Mouse (Mus musculus): ENCODE measurements around the gene Lgals1.
"Not testable (repeated sequence)": the region's sequence is repeated elsewhere in the genome, so short reads cannot be mapped to it uniquely, and the experiment has no call there.

Gene Lgals1

GRCm38 (mm10) chr15:78926021-78926919 is at the start of gene Lgals1:
TSS of gene Lgals1 (plus strand) at chr15:78926725.
- DNase-seq (ENCODE audit: low read depth, low spot score), result no peak

GRCm38 (mm10) chr15:78876991-78877809 is 49.3 kb upstream of the Lgals1 start, which contains the start of gene Gga1:
TSS of gene Gga1 (plus strand) at chr15:78877190.
- peak; percentile 98 for DNase-seq (ENCODE audit: low read depth, low spot score)

GRCm38 (mm10) chr15:78877810-78878390 is 48.6 kb upstream of the Lgals1 start:
- DNase-seq (ENCODE audit: low read depth, low spot score), result no peak

- DNase-seq (ENCODE audit: low read depth, low spot score), result not testable (repeated sequence)
Observed at GRCm38 (mm10) chr15:78878792-78879516, 47.6 kb upstream of the Lgals1 start.

- DNase-seq (ENCODE audit: low read depth, low spot score), result no peak
Observed at GRCm38 (mm10) chr15:78880432-78880831, 46.1 kb upstream of the Lgals1 start.

GRCm38 (mm10) chr15:78881828-78882227 is 44.7 kb upstream of the Lgals1 start:
- DNase-seq (ENCODE audit: low read depth, low spot score), result no peak

GRCm38 (mm10) chr15:78889401-78889853 is 37.1 kb upstream of the Lgals1 start:
- no peak for DNase-seq (ENCODE audit: low read depth, low spot score)

GRCm38 (mm10) chr15:78892440-78892839 is 34.1 kb upstream of the Lgals1 start:
- DNase-seq (ENCODE audit: low read depth, low spot score), result no peak

- DNase-seq (ENCODE audit: low read depth, low spot score), result no peak
Observed at GRCm38 (mm10) chr15:78894726-78895125, 31.8 kb upstream of the Lgals1 start.

GRCm38 (mm10) chr15:78895741-78896140 is 30.8 kb upstream of the Lgals1 start:
- no peak for DNase-seq (ENCODE audit: low read depth, low spot score)

GRCm38 (mm10) chr15:78896149-78896548 is 30.4 kb upstream of the Lgals1 start:
- no peak for DNase-seq (ENCODE audit: low read depth, low spot score)

- DNase-seq (ENCODE audit: low read depth, low spot score), result no peak
Observed at GRCm38 (mm10) chr15:78897488-78897887, 29.0 kb upstream of the Lgals1 start.

GRCm38 (mm10) chr15:78898507-78899001 is 28.0 kb upstream of the Lgals1 start:
- DNase-seq (ENCODE audit: low read depth, low spot score), result no peak

- DNase-seq (ENCODE audit: low read depth, low spot score), result no peak
Observed at GRCm38 (mm10) chr15:78899409-78899739, 27.2 kb upstream of the Lgals1 start, which contains the start of gene Gm49510. TSS of gene Gm49510 (plus strand) at chr15:78899667.

- no peak for DNase-seq (ENCODE audit: low read depth, low spot score)
Observed at GRCm38 (mm10) chr15:78899740-78900584, 26.6 kb upstream of the Lgals1 start, which contains the start of gene Sh3bp1. TSS of gene Sh3bp1 (plus strand) at chr15:78899768.

- DNase-seq (ENCODE audit: low read depth, low spot score), result no peak
Observed at GRCm38 (mm10) chr15:78900585-78901421, 25.7 kb upstream of the Lgals1 start.

GRCm38 (mm10) chr15:78901422-78901789 is 25.1 kb upstream of the Lgals1 start:
- no peak for DNase-seq (ENCODE audit: low read depth, low spot score)

GRCm38 (mm10) chr15:78903243-78903642 is 23.3 kb upstream of the Lgals1 start:
- DNase-seq (ENCODE audit: low read depth, low spot score), result no peak

- DNase-seq (ENCODE audit: low read depth, low spot score), result no peak
Observed at GRCm38 (mm10) chr15:78908399-78908798, 18.1 kb upstream of the Lgals1 start.

All from telencephalon, adult 2 months (tissue).